Mouse (Mus musculus): ENCODE results near the gene Dedd. TPM values are rescaled to one million over a fixed set of nuclear protein-coding genes. Genes with fewer than 3 reads are reported as not detected.

Gene Dedd
- 45.1 and 46.7 TPM in 2 replicates for polyA plus RNA-seq (2014; fragmentation: Nextera tagmentation; extraction: Ambion mirVana)

DNA sequence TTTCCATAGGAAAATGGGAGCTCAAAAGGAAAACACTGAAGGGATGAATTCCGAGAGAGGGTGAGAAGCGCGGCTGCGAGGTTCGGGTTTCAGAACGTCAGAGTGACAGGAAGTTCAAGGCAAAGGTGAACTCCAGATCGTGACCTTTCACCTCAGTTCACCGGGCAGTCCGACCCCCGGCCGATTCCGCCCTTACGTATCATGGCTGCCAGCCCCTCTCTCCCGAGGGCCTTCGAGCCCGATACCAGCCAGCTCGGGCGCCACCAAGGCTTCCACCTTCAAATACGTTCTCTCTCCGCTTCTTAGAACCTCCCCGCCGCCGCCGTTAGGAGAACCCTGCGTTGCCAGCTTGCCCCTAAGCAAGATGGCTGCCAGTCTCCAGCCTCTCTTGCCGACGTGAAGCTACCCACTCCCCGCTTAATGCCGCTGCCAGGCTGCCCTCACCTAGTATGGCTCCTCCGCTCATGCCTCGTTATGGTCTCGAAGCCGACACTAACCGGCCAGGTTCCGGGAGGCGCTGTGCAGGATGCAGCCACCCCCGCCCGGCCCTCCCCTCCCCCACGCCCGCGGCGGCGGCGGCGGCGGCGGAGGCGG lies at the start of gene Dedd:
TSS of gene Dedd (plus strand) at position 307 of the 594 bp plus-strand sequence.
- peak within 1 kb of the TSS; percentile 99 for H3K27ac ChIP-seq (ENCODE audit: low read depth, low read length)
- no peaks in the 10 kb centered on the region for H3K36me3 ChIP-seq (ENCODE audit: control insufficient read depth, insufficient read depth, low read length)
- peak; percentile 98 for DNase-seq (ENCODE audit: low spot score, missing footprints)
- peak within 1 kb of the TSS; percentile 92 for H3K9ac ChIP-seq (ENCODE audit: low read length)
- H3K4me1 ChIP-seq (ENCODE audit: control insufficient read depth, insufficient read depth, low read length), result peaks cover 24% of the 10 kb centered on the region
- peak within 1 kb of the TSS; percentile 77 for H3K4me2 ChIP-seq
- H3K9me3 ChIP-seq (ENCODE audit: control insufficient read depth, low read length), result no peaks in the 10 kb centered on the region
- ATAC-seq (ENCODE audit: low FRiP score), result peak; percentile 92
- peak within 1 kb of the TSS; percentile 82 for H3K4me3 ChIP-seq (ENCODE audit: low read depth, low read length)
- WGBS, result under 1% methylated on average over 47 of the region's 48 CpGs
- no peaks in the 10 kb centered on the region for H3K27me3 ChIP-seq (ENCODE audit: control insufficient read depth, insufficient read depth, low read length)

DNA sequence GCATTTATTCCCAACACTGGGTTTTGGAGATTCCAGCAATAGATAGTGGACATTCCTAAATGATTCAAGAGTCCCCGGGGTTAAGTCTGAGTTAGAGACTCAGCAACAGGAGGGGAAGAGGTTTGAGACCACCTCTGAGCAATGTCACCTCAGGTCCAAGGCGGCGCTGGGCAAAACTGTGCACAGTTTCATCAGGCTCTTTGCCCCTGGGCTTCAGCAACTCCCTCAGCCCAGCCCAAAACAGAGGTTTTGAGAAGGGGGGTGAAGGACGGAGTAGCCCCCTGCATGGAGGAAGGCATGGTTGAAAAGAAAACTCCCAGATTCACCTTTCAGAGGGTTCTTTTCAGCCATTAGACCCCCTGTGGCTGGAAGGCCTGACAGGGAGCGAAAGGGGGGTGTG lies 49.2 kb upstream of the Dedd start:
- H3K4me2 ChIP-seq, result peak overlapping the region; percentile 86

DNA sequence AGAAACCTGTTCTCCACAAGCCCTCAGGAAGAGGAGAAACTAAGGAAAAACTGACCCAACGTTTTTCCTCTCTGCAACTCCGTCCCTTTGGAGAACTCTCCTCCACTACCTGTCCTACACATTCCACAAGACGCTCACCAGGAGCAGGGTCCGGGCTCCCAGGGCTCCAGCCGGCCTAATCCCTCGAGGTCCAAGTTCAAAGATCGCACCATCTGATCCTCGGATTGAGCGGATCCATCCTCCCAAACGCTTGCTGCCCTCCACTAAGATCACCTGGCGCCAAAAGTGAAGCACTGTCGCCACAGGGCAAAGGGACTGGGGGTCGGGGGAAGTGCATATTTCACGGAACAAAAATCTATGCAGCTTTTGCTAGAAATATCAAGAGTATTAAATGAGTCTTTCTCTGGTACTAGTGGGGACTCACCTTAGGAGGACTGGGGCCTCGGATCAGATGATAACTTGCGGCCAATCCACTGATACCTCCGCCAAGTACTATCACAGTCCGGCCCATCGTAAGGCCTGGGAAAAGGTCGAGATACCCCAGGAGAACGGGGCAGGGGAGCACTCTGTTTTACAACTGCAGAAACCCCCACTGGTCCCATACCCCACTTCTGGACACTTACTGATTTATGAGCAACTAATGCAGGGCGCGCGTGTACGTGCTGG lies 48.6 kb upstream of the Dedd start:
- no peak overlapping the region for H3K27ac ChIP-seq (ENCODE audit: low read depth, low read length)
- no peaks in the 10 kb centered on the region for H3K9me3 ChIP-seq (ENCODE audit: control insufficient read depth, low read length)
- ATAC-seq (ENCODE audit: low FRiP score) (no peak; the same call in 1 of the 2 replicates), DNase-seq (ENCODE audit: low spot score, missing footprints) (no peak)
- H3K36me3 ChIP-seq (ENCODE audit: control insufficient read depth, insufficient read depth, low read length), result peaks cover 17% of the 10 kb centered on the region
- H3K27me3 ChIP-seq (ENCODE audit: control insufficient read depth, insufficient read depth, low read length), result no peaks in the 10 kb centered on the region
- WGBS, result 2% methylated on average over 25 of the region's 25 CpGs
- peak overlapping the region; percentile 85 for H3K9ac ChIP-seq (ENCODE audit: low read length)
- peaks cover 8% of the 10 kb centered on the region for H3K4me1 ChIP-seq (ENCODE audit: control insufficient read depth, insufficient read depth, low read length)
- peak overlapping the region; percentile 69 for H3K4me3 ChIP-seq (ENCODE audit: low read depth, low read length)
- H3K4me2 ChIP-seq, result peak overlapping the region; percentile 86

More for the DNA sequence above, 49.2 kb upstream of the Dedd start:
- DNase-seq (ENCODE audit: low spot score, missing footprints), result no peak
- no peak for ATAC-seq (ENCODE audit: low FRiP score)
- no peaks in the 10 kb centered on the region for H3K9me3 ChIP-seq (ENCODE audit: control insufficient read depth, low read length)
- peaks cover 17% of the 10 kb centered on the region for H3K36me3 ChIP-seq (ENCODE audit: control insufficient read depth, insufficient read depth, low read length)
- H3K27ac ChIP-seq (ENCODE audit: low read depth, low read length), result no peak overlapping the region
- peak overlapping the region; percentile 85 for H3K9ac ChIP-seq (ENCODE audit: low read length)
- no peaks in the 10 kb centered on the region for H3K27me3 ChIP-seq (ENCODE audit: control insufficient read depth, insufficient read depth, low read length)
- 53% methylated on average over 5 of the region's 5 CpGs for WGBS
- peaks cover 8% of the 10 kb centered on the region for H3K4me1 ChIP-seq (ENCODE audit: control insufficient read depth, insufficient read depth, low read length)
- peak overlapping the region; percentile 69; the same call in 1 of the 2 replicates for H3K4me3 ChIP-seq (ENCODE audit: low read depth, low read length)

DNA sequence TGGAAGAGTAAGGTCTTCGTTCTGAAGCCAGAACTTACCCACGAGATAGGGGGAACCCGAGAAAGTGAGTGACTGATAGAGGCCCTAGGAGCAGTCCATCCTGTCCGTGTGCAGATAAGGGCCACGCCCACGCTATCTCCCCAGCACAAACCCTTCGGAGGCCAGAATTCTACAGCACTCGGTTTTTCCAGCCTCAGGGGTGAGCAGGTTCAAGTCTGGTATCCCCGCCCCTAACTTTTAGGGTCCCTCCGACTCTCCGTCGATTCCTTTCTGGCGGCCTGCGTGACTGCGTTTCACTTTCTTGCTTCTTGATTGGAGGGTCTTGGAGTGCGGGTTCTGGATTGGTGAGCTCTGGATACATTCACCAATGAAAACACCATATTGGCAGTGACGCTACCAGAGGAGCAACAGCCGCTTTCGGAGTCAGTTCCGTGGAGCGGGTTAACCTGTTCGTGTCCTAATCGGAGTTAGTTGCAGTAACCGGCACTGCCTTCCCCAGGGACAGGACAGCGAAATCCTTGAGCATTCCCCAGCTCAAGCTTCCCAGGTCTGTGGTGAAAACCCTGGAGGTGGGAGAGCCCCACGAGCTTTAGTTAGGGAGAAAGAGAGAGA lies 47.9 kb upstream of the Dedd start, which contains the start of gene Ppox:
TSS of gene Ppox (minus strand) at position 271 of the 612 bp plus-strand sequence.
- peak within 1 kb of the TSS; percentile 49; the same call in 1 of the 2 replicates for H3K27ac ChIP-seq (ENCODE audit: low read depth, low read length)
- H3K36me3 ChIP-seq (ENCODE audit: control insufficient read depth, insufficient read depth, low read length), result peaks cover 15% of the 10 kb centered on the region
- H3K4me2 ChIP-seq, result peak within 1 kb of the TSS; percentile 86
- peak within 1 kb of the TSS; percentile 69 for H3K4me3 ChIP-seq (ENCODE audit: low read depth, low read length)
- WGBS, result 0% methylated on average over 26 of the region's 26 CpGs
- no peaks in the 10 kb centered on the region for H3K9me3 ChIP-seq (ENCODE audit: control insufficient read depth, low read length)
- H3K27me3 ChIP-seq (ENCODE audit: control insufficient read depth, insufficient read depth, low read length), result no peaks in the 10 kb centered on the region
- peak within 1 kb of the TSS; percentile 85 for H3K9ac ChIP-seq (ENCODE audit: low read length)
- peak; percentile 98 for ATAC-seq (ENCODE audit: low FRiP score)
- peaks cover 8% of the 10 kb centered on the region for H3K4me1 ChIP-seq (ENCODE audit: control insufficient read depth, insufficient read depth, low read length)
- peak; percentile 96 for DNase-seq (ENCODE audit: low spot score, missing footprints)

DNA sequence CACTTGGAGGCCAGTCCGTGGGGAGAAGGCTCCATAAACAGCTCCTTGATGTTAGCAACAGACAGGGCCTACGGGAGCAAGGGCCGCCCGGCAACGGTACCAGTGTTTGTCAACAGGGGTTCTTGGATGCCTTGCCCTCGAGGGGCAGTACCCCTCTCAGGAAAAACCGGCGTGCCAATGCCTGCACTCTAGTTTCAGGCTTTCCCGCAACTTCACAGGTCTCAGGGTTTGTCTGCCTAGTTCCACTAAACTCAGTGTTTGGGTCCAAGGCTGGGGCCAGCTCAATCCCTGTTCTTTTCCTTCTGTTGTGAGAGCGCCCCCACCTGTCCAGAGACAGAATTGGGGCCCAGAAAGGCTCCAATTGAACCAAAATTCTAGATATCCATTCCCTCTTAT lies 47.4 kb upstream of the Dedd start:
- ATAC-seq (ENCODE audit: low FRiP score) (peak; percentile 60), DNase-seq (ENCODE audit: low spot score, missing footprints) (peak; percentile 99)
- peaks cover 14% of the 10 kb centered on the region for H3K36me3 ChIP-seq (ENCODE audit: control insufficient read depth, insufficient read depth, low read length)
- no peaks in the 10 kb centered on the region for H3K27me3 ChIP-seq (ENCODE audit: control insufficient read depth, insufficient read depth, low read length)
- 1% methylated on average over 10 of the region's 10 CpGs for whole genome bisulfite sequencing
- peak overlapping the region; percentile 49; the same call in 1 of the 2 replicates for H3K27ac ChIP-seq (ENCODE audit: low read depth, low read length)
- H3K9me3 ChIP-seq (ENCODE audit: control insufficient read depth, low read length), result no peaks in the 10 kb centered on the region
- H3K4me3 ChIP-seq (ENCODE audit: low read depth, low read length), result peak overlapping the region; percentile 69
- peak overlapping the region; percentile 63 for H3K9ac ChIP-seq (ENCODE audit: low read length)
- peaks cover 12% of the 10 kb centered on the region for H3K4me1 ChIP-seq (ENCODE audit: control insufficient read depth, insufficient read depth, low read length)
- peak overlapping the region; percentile 61 for H3K4me2 ChIP-seq

DNA sequence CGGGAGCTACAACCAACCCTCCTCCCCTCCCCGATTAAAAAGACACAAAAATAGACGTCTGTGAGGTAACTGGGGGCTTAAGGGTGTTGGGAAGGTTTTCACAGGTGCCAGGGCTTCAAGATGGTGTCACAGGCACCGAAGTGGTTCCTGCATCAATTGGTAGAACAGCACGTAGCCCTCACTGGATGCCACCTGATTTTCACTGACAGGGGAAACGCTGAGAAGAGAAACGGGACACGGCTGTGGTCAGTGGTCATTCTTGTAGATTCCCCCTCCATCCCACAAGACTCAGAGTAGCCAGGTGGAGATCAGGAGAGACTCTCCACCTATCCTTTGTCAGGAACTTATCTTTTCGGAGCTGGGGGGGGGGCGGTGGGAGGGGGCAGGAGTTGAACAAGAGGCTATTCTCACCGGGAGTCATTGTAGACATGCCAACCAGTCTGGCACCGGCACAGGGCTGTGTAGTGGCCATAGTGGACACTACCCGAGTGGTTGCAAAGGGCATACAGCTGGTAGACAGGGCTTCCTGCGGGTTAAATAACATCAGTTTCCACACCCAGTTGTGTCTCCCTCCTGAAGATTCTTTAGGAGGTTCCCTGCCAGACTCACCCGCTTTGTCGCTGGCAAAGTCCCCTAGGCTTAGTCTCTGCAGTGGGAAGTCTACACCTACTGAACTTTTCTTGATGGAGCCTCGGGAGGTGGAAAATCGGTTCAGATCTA lies 46.7 kb upstream of the Dedd start:
- Histone ChIP-seq H3K4me3 (ENCODE audit: low read depth, low read length) (no peak overlapping the region), H3K4me1 (ENCODE audit: control insufficient read depth, insufficient read depth, low read length) (peaks cover 19% of the 10 kb centered on the region), H3K36me3 (ENCODE audit: control insufficient read depth, insufficient read depth, low read length) (peaks cover 14% of the 10 kb centered on the region), H3K27me3 (ENCODE audit: control insufficient read depth, insufficient read depth, low read length) (no peaks in the 10 kb centered on the region), H3K4me2 (peak overlapping the region; percentile 61; the same call in 1 of the 2 replicates), H3K27ac (ENCODE audit: low read depth, low read length) (no peak overlapping the region), H3K9ac (ENCODE audit: low read length) (no peak overlapping the region; the same call in 1 of the 2 replicates), H3K9me3 (ENCODE audit: control insufficient read depth, low read length) (no peaks in the 10 kb centered on the region)
- 84% methylated on average over 18 of the region's 18 CpGs for WGBS
- no peak for ATAC-seq (ENCODE audit: low FRiP score)
- DNase-seq (ENCODE audit: low spot score, missing footprints), result peak; percentile 75

DNA sequence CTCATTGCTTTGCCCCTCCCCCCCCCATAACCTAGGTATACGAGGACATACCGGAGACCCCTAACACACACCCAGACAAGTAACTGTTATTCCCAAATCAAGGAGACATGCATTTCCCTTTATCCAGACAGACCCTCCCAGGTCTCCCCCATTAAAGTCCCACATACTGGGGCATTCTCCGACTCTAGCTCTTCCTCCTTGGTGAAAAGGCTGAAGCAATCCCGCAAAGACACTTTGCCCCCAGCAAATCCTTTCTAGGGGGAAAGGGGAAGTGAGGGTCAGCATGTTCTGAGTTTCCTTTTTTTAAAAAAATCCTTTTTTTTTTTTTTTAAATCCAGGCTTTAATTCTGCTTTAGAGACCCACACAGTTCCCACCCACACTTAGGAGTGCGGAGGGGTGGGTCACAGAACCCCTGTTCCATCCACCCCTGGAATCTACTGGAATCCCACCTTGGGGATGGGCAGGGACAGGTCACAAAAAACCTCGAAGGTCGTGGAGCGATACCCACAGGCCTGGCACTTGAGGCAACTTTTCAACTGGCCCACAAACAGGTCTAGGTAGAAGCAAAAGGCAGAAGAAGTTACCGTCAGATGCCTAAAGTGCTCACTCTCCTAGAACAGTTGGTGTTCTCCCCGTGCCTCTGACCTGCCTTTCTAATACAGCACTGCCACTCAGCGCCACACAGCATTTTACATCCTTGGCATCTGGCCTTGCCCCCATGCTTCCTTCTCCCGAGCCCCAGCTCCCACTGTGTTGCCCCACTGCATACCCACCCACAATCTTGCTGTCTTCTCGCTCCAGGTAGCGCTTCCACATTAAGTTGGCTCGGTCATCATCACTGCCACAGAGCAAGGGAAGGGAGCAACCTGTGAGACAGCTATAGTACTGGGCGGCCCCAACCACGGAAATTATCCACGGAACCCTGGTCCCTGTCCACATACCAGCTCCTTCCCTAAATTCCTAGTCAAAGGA lies 45.5 kb upstream of the Dedd start:
- H3K36me3 ChIP-seq (ENCODE audit: control insufficient read depth, insufficient read depth, low read length), result peaks cover 8% of the 10 kb centered on the region
- 91% methylated on average over 18 of the region's 18 CpGs for WGBS
- ATAC-seq (ENCODE audit: low FRiP score), result no peak
- no peak for DNase-seq (ENCODE audit: low spot score, missing footprints)
- no peak overlapping the region for H3K9ac ChIP-seq (ENCODE audit: low read length)
- H3K4me2 ChIP-seq, result no peak overlapping the region
- H3K27me3 ChIP-seq (ENCODE audit: control insufficient read depth, insufficient read depth, low read length), result no peaks in the 10 kb centered on the region
- no peak overlapping the region for H3K27ac ChIP-seq (ENCODE audit: low read depth, low read length)
- H3K4me1 ChIP-seq (ENCODE audit: control insufficient read depth, insufficient read depth, low read length), result peaks cover 22% of the 10 kb centered on the region
- H3K9me3 ChIP-seq (ENCODE audit: control insufficient read depth, low read length), result no peaks in the 10 kb centered on the region
- no peak overlapping the region for H3K4me3 ChIP-seq (ENCODE audit: low read depth, low read length)

DNA sequence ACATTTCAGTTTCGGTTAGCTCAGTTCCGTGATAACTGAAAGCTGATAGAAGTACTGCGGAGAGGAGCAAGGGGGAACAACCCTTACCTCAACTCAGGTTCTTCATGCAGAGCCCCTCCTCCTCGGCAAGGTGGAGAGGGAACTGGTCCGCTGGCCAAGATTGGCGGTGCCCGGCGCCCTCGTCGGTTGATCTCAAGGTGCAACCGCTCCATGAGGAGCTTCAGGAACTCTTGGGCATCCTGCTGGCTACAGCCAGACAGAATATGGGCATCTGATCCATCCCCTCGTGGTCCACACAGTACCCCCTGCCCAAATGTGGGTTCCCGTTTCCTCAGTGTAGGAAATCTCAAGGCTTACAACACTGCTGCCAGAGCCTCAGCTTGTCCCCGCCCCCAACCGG lies 44.5 kb upstream of the Dedd start:
- H3K36me3 ChIP-seq (ENCODE audit: control insufficient read depth, insufficient read depth, low read length), result peaks cover 12% of the 10 kb centered on the region
- H3K4me3 ChIP-seq (ENCODE audit: low read depth, low read length), result no peak overlapping the region
- WGBS, result 89% methylated on average over 15 of the region's 15 CpGs
- no peak overlapping the region for H3K9ac ChIP-seq (ENCODE audit: low read length)
- no peak overlapping the region for H3K27ac ChIP-seq (ENCODE audit: low read depth, low read length)
- no peaks in the 10 kb centered on the region for H3K9me3 ChIP-seq (ENCODE audit: control insufficient read depth, low read length)
- DNase-seq (ENCODE audit: low spot score, missing footprints) (peak; percentile 53), ATAC-seq (ENCODE audit: low FRiP score) (no peak)
- H3K27me3 ChIP-seq (ENCODE audit: control insufficient read depth, insufficient read depth, low read length), result no peaks in the 10 kb centered on the region
- H3K4me1 ChIP-seq (ENCODE audit: control insufficient read depth, insufficient read depth, low read length), result peaks cover 22% of the 10 kb centered on the region
- no peak overlapping the region for H3K4me2 ChIP-seq
